Mouse (Mus musculus): Measurements from ENCODE around the gene Slc25a23. TPM values are rescaled to one million over a fixed set of nuclear protein-coding genes. Genes with fewer than 3 reads are reported as not detected.
"Not testable (repeated sequence)": the region's sequence is repeated elsewhere in the genome, so short reads cannot be mapped to it uniquely, and the experiment has no call there.

Slc25a23 gene
- total and polyA plus RNA-seq, 3 experiments, result 3.3 to 44.5 (median 16.7) TPM

DNA sequence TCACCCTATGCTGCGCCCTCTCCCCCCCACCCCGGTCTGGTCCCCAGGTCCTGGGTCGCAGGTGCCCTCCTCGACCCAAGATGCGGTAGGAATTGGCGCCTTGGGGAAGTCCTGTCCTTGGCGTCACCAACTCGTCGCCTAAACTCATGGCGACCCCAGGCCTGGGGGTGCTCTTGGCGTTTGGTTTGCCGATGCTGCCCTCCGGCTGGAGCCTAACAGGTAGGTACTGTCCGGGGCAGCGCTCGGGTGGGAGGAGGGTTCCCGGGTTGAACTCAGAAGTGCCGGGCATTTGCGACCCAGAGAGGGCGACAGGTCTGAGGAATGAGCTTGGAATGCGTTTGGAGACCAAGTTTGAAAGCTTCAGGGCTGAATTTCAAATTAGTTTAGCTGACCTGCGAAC, 2.9 kb upstream of the Slc25a23 start:
- Histone ChIP-seq H3K4me3 (ENCODE audit: low read depth, low read length) (peak overlapping the region; percentile 65; the same call in 1 of the 2 replicates), H3K27me3 (ENCODE audit: insufficient read depth, low read length) (peaks cover 72% of the 10 kb centered on the region), H3K4me1 (ENCODE audit: insufficient read depth, low read depth, low read length) (peaks cover 60% of the 10 kb centered on the region), H3K36me3 (replicated peaks) (peaks cover 8% of the 10 kb centered on the region), H3K9me3 (replicated peaks) (no peaks in the 10 kb centered on the region)
- TF ChIP-seq CTCF (IDR thresholded peaks at IDR 0.05; ENCODE audit: low read depth, low read length) (no peak), GATA1 (IDR thresholded peaks at IDR 0.05; ENCODE audit: borderline replicate concordance, low read length) (no peak), POLR2AphosphoS5 (IDR thresholded peaks at IDR 0.05; ENCODE audit: insufficient replicate concordance, low read depth, low read length) (no peak), TAL1 (conservative IDR thresholded peaks at IDR 0.05; ENCODE audit: low read depth, low read length) (no peak)
- DNase-seq (ENCODE audit: low spot score) (no peak), ATAC-seq (ENCODE audit: extremely low read depth, insufficient number of reproducible peaks, low FRiP score, poor library complexity, severe bottlenecking) (no peak)

DNA sequence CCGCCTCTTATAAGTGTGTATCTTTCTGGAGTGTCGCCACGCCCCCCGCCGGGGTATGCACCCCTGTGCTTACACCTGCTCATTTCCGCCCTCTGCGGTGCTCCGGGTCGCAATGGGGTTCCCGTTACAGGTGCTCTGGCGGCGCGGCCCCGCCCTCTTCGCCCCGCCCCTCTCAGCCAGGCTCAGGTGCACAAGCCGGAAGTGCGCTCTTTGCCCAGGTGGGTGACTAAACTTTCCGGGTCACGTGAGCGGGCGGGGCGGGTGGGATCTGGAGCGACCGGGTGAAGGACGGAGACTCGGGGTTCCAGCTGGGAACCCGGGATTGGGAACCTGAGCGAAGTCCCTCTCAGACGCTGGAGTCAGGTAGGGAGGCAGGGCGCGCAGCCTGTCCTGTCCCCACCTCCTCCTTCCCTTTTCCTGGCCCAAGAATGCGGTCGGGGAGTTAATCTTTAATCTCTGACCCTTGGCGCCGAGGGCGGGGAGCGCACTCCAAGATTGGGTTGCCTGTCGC, 2.4 kb upstream of the Slc25a23 start:
- TF ChIP-seq GATA1 (IDR thresholded peaks at IDR 0.05; ENCODE audit: borderline replicate concordance, low read length), result no peak
- no peak for TF ChIP-seq TAL1 (conservative IDR thresholded peaks at IDR 0.05; ENCODE audit: low read depth, low read length)
- TF ChIP-seq POLR2AphosphoS5 (IDR thresholded peaks at IDR 0.05; ENCODE audit: insufficient replicate concordance, low read depth, low read length), result no peak
- no peak for TF ChIP-seq CTCF (IDR thresholded peaks at IDR 0.05; ENCODE audit: low read depth, low read length)
- TF ChIP-seq GATA2 (IDR thresholded peaks at IDR 0.05; ENCODE audit: borderline replicate concordance, low read depth, low read length), result no peak
- Histone ChIP-seq H3K4me3 (ENCODE audit: low read depth, low read length) (peak overlapping the region; percentile 65; the same call in 1 of the 2 replicates), H3K36me3 (replicated peaks) (peaks cover 5% of the 10 kb centered on the region), H3K4me1 (ENCODE audit: insufficient read depth, low read depth, low read length) (peaks cover 58% of the 10 kb centered on the region), H3K27me3 (ENCODE audit: insufficient read depth, low read length) (peaks cover 71% of the 10 kb centered on the region), H3K9me3 (replicated peaks) (no peaks in the 10 kb centered on the region)
- ATAC-seq (ENCODE audit: extremely low read depth, insufficient number of reproducible peaks, low FRiP score, poor library complexity, severe bottlenecking) (no peak), DNase-seq (ENCODE audit: low spot score) (no peak)

GRCm38 (mm10) chr17:57061069-57061468, 1.4 kb upstream of the Slc25a23 start:
- H3K9me3 ChIP-seq (replicated peaks), result no peaks in the 10 kb centered on the region
- TF ChIP-seq GATA1 (IDR thresholded peaks at IDR 0.05; ENCODE audit: borderline replicate concordance, low read length) (no peak), CTCF (IDR thresholded peaks at IDR 0.05; ENCODE audit: low read depth, low read length) (no peak), POLR2AphosphoS5 (IDR thresholded peaks at IDR 0.05; ENCODE audit: insufficient replicate concordance, low read depth, low read length) (no peak), GATA2 (IDR thresholded peaks at IDR 0.05; ENCODE audit: borderline replicate concordance, low read depth, low read length) (no peak), TAL1 (conservative IDR thresholded peaks at IDR 0.05; ENCODE audit: low read depth, low read length) (no peak)
- peaks cover 49% of the 10 kb centered on the region for H3K4me1 ChIP-seq (ENCODE audit: insufficient read depth, low read depth, low read length)
- H3K27me3 ChIP-seq (ENCODE audit: insufficient read depth, low read length), result peaks cover 64% of the 10 kb centered on the region
- no peak overlapping the region; the same call in 1 of the 2 replicates for H3K4me3 ChIP-seq (ENCODE audit: low read depth, low read length)
- ATAC-seq (ENCODE audit: extremely low read depth, insufficient number of reproducible peaks, low FRiP score, poor library complexity, severe bottlenecking) (no peak), DNase-seq (ENCODE audit: low spot score) (no peak)
- no peaks in the 10 kb centered on the region for H3K36me3 ChIP-seq (replicated peaks)

DNA sequence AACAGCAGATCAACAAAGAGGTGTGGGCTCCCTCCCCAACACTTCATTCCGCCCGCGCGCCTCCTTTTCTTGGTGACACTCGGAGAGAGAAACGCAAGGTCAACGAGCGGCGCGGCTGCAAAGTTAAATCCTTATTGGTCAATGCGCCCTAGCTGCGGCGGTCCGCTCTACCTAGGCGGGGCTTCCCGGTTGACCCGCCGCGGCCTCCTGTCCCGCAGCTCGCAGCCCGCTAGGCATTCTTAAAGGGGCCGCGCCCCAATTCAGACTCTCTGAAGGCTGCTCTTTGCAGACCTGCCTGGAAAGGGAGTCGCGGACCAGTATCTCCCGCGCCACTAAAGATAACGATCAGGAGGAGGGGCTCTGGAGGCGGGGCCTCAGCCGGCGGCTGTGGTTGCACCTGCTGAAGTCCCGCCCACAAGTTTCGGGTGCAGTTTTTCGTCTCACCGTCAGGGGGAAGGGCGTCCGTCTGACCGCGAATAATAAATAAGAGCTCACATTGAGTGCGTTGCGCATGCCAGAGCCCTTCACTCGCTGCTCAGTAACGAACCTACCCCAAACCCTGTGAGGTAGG, 653 bp upstream of the Slc25a23 start:
- H3K27me3 ChIP-seq (ENCODE audit: insufficient read depth, low read length), result peaks cover 64% of the 10 kb centered on the region

DNA sequence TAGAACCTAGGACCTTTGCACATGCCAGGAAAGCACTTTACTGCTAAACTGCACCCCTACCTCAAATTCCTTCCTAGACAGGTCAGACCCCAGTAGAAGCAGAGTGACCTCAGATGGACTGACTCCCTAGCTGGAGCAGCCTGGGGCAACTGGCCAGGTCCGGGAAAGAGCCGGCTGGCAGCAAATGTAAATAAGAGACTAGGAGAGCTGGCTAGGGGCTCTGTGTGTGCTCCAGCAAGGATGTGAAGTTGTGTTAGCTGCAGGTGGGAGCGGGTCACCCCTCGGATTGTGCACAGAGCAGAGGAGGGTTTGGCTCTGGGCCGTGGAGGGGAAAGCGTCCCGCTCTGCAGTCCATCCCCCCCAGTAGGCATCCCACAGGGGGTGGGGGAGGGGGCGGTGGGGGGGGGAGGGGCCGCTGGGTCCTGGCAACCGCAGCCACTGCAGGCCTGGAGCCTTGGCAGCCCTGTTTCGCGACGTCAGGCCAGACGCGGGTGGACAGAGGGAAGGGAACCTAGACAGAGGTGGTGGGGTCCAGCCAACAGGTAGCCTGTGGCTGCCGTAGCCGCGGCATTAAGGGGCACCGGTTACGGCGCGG, 675 bp downstream of the Slc25a23 start, which contains the start of gene Crb3:
Crb3 (plus strand) TSS at position 215 of the 595 bp plus-strand sequence.
- Histone ChIP-seq H3K4me3 (ENCODE audit: low read depth, low read length) (peak within 1 kb of the TSS; percentile 74), H3K4me1 (ENCODE audit: insufficient read depth, low read depth, low read length) (peaks cover 41% of the 10 kb centered on the region), H3K36me3 (replicated peaks) (peaks cover 6% of the 10 kb centered on the region), H3K9me3 (replicated peaks) (no peaks in the 10 kb centered on the region), H3K27me3 (ENCODE audit: insufficient read depth, low read length) (peaks cover 57% of the 10 kb centered on the region)
- TF ChIP-seq TAL1 (conservative IDR thresholded peaks at IDR 0.05; ENCODE audit: low read depth, low read length) (no peak), GATA1 (IDR thresholded peaks at IDR 0.05; ENCODE audit: borderline replicate concordance, low read length) (no peak), POLR2AphosphoS5 (IDR thresholded peaks at IDR 0.05; ENCODE audit: insufficient replicate concordance, low read depth, low read length) (no peak), CTCF (IDR thresholded peaks at IDR 0.05; ENCODE audit: low read depth, low read length) (no peak), GATA2 (IDR thresholded peaks at IDR 0.05; ENCODE audit: borderline replicate concordance, low read depth, low read length) (no peak)
- DNase-seq (ENCODE audit: low spot score) (no peak), ATAC-seq (ENCODE audit: extremely low read depth, insufficient number of reproducible peaks, low FRiP score, poor library complexity, severe bottlenecking) (no peak)

More for the DNA sequence above, 653 bp upstream of the Slc25a23 start:
- Histone ChIP-seq H3K4me1 (ENCODE audit: insufficient read depth, low read depth, low read length) (peaks cover 46% of the 10 kb centered on the region), H3K36me3 (replicated peaks) (peaks cover 2% of the 10 kb centered on the region), H3K9me3 (replicated peaks) (no peaks in the 10 kb centered on the region), H3K4me3 (ENCODE audit: low read depth, low read length) (peak overlapping the region; percentile 74)
- DNase-seq (ENCODE audit: low spot score) (peak; percentile 88), ATAC-seq (ENCODE audit: extremely low read depth, insufficient number of reproducible peaks, low FRiP score, poor library complexity, severe bottlenecking) (peak; percentile 81)
- TF ChIP-seq CTCF (IDR thresholded peaks at IDR 0.05; ENCODE audit: low read depth, low read length) (peak; percentile 52), GATA2 (IDR thresholded peaks at IDR 0.05; ENCODE audit: borderline replicate concordance, low read depth, low read length) (peak; percentile 85; the same call in 1 of the 2 replicates), GATA1 (IDR thresholded peaks at IDR 0.05; ENCODE audit: borderline replicate concordance, low read length) (no peak)

GRCm38 (mm10) chr17:57056246-57056645, 3.4 kb downstream of the Slc25a23 start:
- Histone ChIP-seq H3K4me3 (ENCODE audit: low read depth, low read length) (no peak overlapping the region), H3K27me3 (ENCODE audit: insufficient read depth, low read length) (peaks cover 35% of the 10 kb centered on the region), H3K9me3 (replicated peaks) (no peaks in the 10 kb centered on the region), H3K4me1 (ENCODE audit: insufficient read depth, low read depth, low read length) (peaks cover 28% of the 10 kb centered on the region), H3K36me3 (replicated peaks) (peaks cover 19% of the 10 kb centered on the region)
- ATAC-seq (ENCODE audit: extremely low read depth, insufficient number of reproducible peaks, low FRiP score, poor library complexity, severe bottlenecking), result no peak
- no peak for DNase-seq (ENCODE audit: low spot score)
- TF ChIP-seq GATA1 (IDR thresholded peaks at IDR 0.05; ENCODE audit: borderline replicate concordance, low read length), result no peak
- TF ChIP-seq POLR2AphosphoS5 (IDR thresholded peaks at IDR 0.05; ENCODE audit: insufficient replicate concordance, low read depth, low read length), result no peak
- no peak for TF ChIP-seq GATA2 (IDR thresholded peaks at IDR 0.05; ENCODE audit: borderline replicate concordance, low read depth, low read length)
- TF ChIP-seq CTCF (IDR thresholded peaks at IDR 0.05; ENCODE audit: low read depth, low read length), result no peak
- no peak for TF ChIP-seq TAL1 (conservative IDR thresholded peaks at IDR 0.05; ENCODE audit: low read depth, low read length)

- H3K27me3 ChIP-seq (ENCODE audit: insufficient read depth, low read length), result peaks cover 18% of the 10 kb centered on the region
- DNase-seq (ENCODE audit: low spot score); H3K9me3 ChIP-seq (replicated peaks); H3K4me1 ChIP-seq (ENCODE audit: insufficient read depth, low read depth, low read length); H3K4me3 ChIP-seq (ENCODE audit: low read depth, low read length): not testable (repeated sequence)
- peak; percentile 28; the same call in 1 of the 2 replicates for ATAC-seq (ENCODE audit: extremely low read depth, insufficient number of reproducible peaks, low FRiP score, poor library complexity, severe bottlenecking)
- H3K36me3 ChIP-seq (replicated peaks), result peaks cover 19% of the 10 kb centered on the region
These were observed 8.0 kb downstream of the Slc25a23 start for GRCm38 (mm10) chr17:57051679-57052078.
